Mouse (Mus musculus) heart, postnatal 4 days (tissue): Measurements from ENCODE around the gene Cd36. TPM values are rescaled to one million over a fixed set of nuclear protein-coding genes. Genes with fewer than 3 reads are reported as not detected.

Source experiments
- DNase-seq: peaks from one replicate; pipeline ENCODE4 v3.0.0; 2021
- total RNA-seq, 2 experiments: library from RNA; stranded (reverse); gene quantifications; 2 replicates each; pipeline ENCODE4 v1.2.3; 2021

The Cd36 gene
- total RNA-seq, 2 experiments from 2014 or later: 1,072 to 1,101 TPM

GRCm38 (mm10) chr5:17857871-17858270 lies 30.7 kb downstream of the Cd36 start:
- DNase-seq: no peak

GRCm38 (mm10) chr5:17857262-17857661 lies 31.3 kb downstream of the Cd36 start:
- DNase-seq: no peak

- no peak for DNase-seq
Measured at GRCm38 (mm10) chr5:17854127-17854923, 34.3 kb downstream of the Cd36 start.

- no peak for DNase-seq
Measured at GRCm38 (mm10) chr5:17850582-17850981, 38.0 kb downstream of the Cd36 start.

- DNase-seq: peak; percentile 55
Measured at GRCm38 (mm10) chr5:17849582-17849981, 39.0 kb downstream of the Cd36 start.

GRCm38 (mm10) chr5:17848733-17849132 lies 39.9 kb downstream of the Cd36 start:
- DNase-seq: no peak

- DNase-seq: no peak
Measured at GRCm38 (mm10) chr5:17848267-17848666, 40.3 kb downstream of the Cd36 start.

GRCm38 (mm10) chr5:17843921-17844320 lies 44.7 kb downstream of the Cd36 start:
- no peak for DNase-seq

- DNase-seq: no peak
Measured at GRCm38 (mm10) chr5:17843316-17843715, 45.3 kb downstream of the Cd36 start.

- DNase-seq: no peak
Measured at GRCm38 (mm10) chr5:17842111-17842729, 46.4 kb downstream of the Cd36 start.

- DNase-seq: no peak
Measured at GRCm38 (mm10) chr5:17839549-17839948, 49.1 kb downstream of the Cd36 start.

GRCm38 (mm10) chr5:17836408-17836807 lies 52.2 kb downstream of the Cd36 start:
- DNase-seq: peak; percentile 40

GRCm38 (mm10) chr5:17835302-17836097 lies 53.1 kb downstream of the Cd36 start:
- DNase-seq: peak; percentile 30

GRCm38 (mm10) chr5:17833797-17834196 lies 54.8 kb downstream of the Cd36 start:
- no peak for DNase-seq

GRCm38 (mm10) chr5:17830536-17830935 lies 58.1 kb downstream of the Cd36 start:
- DNase-seq: no peak

- no peak for DNase-seq
Measured at GRCm38 (mm10) chr5:17828713-17829544, 59.7 kb downstream of the Cd36 start.

- DNase-seq: no peak
Measured at GRCm38 (mm10) chr5:17821395-17821794, 67.2 kb downstream of the Cd36 start.

- no peak for DNase-seq
Measured at GRCm38 (mm10) chr5:17820239-17820999, 68.2 kb downstream of the Cd36 start.

GRCm38 (mm10) chr5:17816170-17816569 lies 72.4 kb downstream of the Cd36 start:
- DNase-seq: no peak

- DNase-seq: no peak
Measured at GRCm38 (mm10) chr5:17810336-17810735, 78.3 kb downstream of the Cd36 start.

GRCm38 (mm10) chr5:17806774-17807377 lies 81.7 kb downstream of the Cd36 start:
- no peak for DNase-seq
